ENCODE assay signal across 11 mouse cellular contexts in genomic region chr9:78345235-78345634, GRCm38 (mm10). TPM values are rescaled to one million over a fixed set of nuclear protein-coding genes. Genes with fewer than 3 reads are reported as not detected.
DNase-seq lines count a peak whose midpoint lies in the region; ATAC-seq and TF ChIP-seq lines count a peak whose summit lies in the region.
"Not testable (repeated sequence)": the region's sequence is repeated elsewhere in the genome, so short reads cannot be mapped to it uniquely, and the experiment has no call there.
"Had no signal": no experiment of that assay in that cellular context is flagged by ENCODE, and none has a peak within 500 bp of the region (broad histone marks: within the 10 kb centered on the region; RNA-seq: fewer than 3 reads in every experiment).

No protein-coding gene starts in this region.

- 36% methylated on average over 4 of the region's 4 CpGs for WGBS in limb, embryonic 13.5 days
- WGBS in lung, embryonic 14.5 days = 41% methylated on average over 3 of the region's 4 CpGs
- 35% methylated on average over 3 of the region's 4 CpGs for WGBS in lung, embryonic 16.5 days

- not testable (repeated sequence) for H3K27me3 ChIP-seq in limb, embryonic 13.5 days; lung, embryonic 14.5 days (ENCODE audit: insufficient read depth, low read length); lung, embryonic 16.5 days (ENCODE audit: control insufficient read depth, insufficient read depth, low read depth, low read length)

- not testable (repeated sequence) for H3K27ac ChIP-seq in limb, embryonic 13.5 days; lung, embryonic 14.5 days (ENCODE audit: low read depth); lung, embryonic 16.5 days (ENCODE audit: low read length)

- peak; percentile 11; the same call in 1 of the 2 replicates for ATAC-seq in limb, embryonic 13.5 days (ENCODE audit: low FRiP score, low read depth)
- ATAC-seq in lung, embryonic 14.5 days (ENCODE audit: insufficient read depth) = peak; percentile 54; the same call in 1 of the 2 replicates
- peak; percentile 59; the same call in 1 of the 2 replicates for ATAC-seq in lung, embryonic 16.5 days (ENCODE audit: low read depth)

- not testable (repeated sequence) for TF ChIP-seq CTCF in lung, embryonic 14.5 days (IDR thresholded peaks at IDR 0.05; ENCODE audit: low read depth)

- not testable (repeated sequence) for H3K36me3 ChIP-seq in limb, embryonic 13.5 days; lung, embryonic 14.5 days (ENCODE audit: insufficient read depth); lung, embryonic 16.5 days (ENCODE audit: control insufficient read depth, insufficient read depth, low read length)

- H3K9me3 ChIP-seq in limb, embryonic 13.5 days; lung, embryonic 14.5 days (ENCODE audit: low read depth, low read length); lung, embryonic 16.5 days (ENCODE audit: control insufficient read depth, low read length): not testable (repeated sequence)

- not testable (repeated sequence) for H3K4me2 ChIP-seq in limb, embryonic 13.5 days (replicated peaks); lung, embryonic 14.5 days; lung, embryonic 16.5 days (ENCODE audit: low read depth, low read length)

- peak; percentile 69 for DNase-seq in heart, adult 11 months
- DNase-seq in lung, embryonic 14.5 days = not testable (repeated sequence)

- not testable (repeated sequence) for H3K4me3 ChIP-seq in limb, embryonic 13.5 days; lung, embryonic 14.5 days (ENCODE audit: low read depth, low read length); lung, embryonic 16.5 days (ENCODE audit: low read length)

- not testable (repeated sequence) for H3K4me1 ChIP-seq in limb, embryonic 13.5 days; lung, embryonic 14.5 days (ENCODE audit: insufficient read depth); lung, embryonic 16.5 days (replicated peaks; ENCODE audit: control insufficient read depth, insufficient read depth, low read length)

- not testable (repeated sequence) for H3K9ac ChIP-seq in limb, embryonic 13.5 days; lung, embryonic 14.5 days; lung, embryonic 16.5 days (ENCODE audit: low read length)

RNA-seq across cellular contexts. Expression of gene Gsta2, which starts 10.4 kb away (rescaled TPM):
- polyA plus RNA-seq in limb, embryonic 13.5 days (2015; fragmentation: Nextera tagmentation; extraction: Ambion mirVana) = 0.46 and 0.55 TPM in 2 replicates
- 0.21 TPM in 1 of 2 replicates, not detected in the other for polyA plus RNA-seq in lung, embryonic 14.5 days (2014; fragmentation: Nextera tagmentation; extraction: Ambion mirVana)
- 0.33 TPM in 1 of 2 replicates, not detected in the other for polyA plus RNA-seq in lung, embryonic 16.5 days (2015; fragmentation: Nextera tagmentation; extraction: Ambion mirVana)
- polyA plus RNA-seq: activated CD4-positive, CD25-positive, alpha-beta regulatory T cell, adult 4 months; adrenal gland, adult 2 months; brain, embryonic 14.5 days; CD4-positive, CD25-positive, alpha-beta regulatory T cell, adult 4 months; G1E had no signal

RNA-seq across cellular contexts. Expression of gene Omt2b, which starts 17.8 kb away (rescaled TPM):
- not detected in 2 replicates for polyA plus RNA-seq in limb, embryonic 13.5 days (2015; fragmentation: Nextera tagmentation; extraction: Ambion mirVana)
- polyA plus RNA-seq in lung, embryonic 14.5 days (2014; fragmentation: Nextera tagmentation; extraction: Ambion mirVana) = not detected in 2 replicates
- polyA plus RNA-seq in lung, embryonic 16.5 days (2015; fragmentation: Nextera tagmentation; extraction: Ambion mirVana) = not detected in 2 replicates
- polyA plus RNA-seq: activated CD4-positive, CD25-positive, alpha-beta regulatory T cell, adult 4 months; adrenal gland, adult 2 months; brain, embryonic 14.5 days; C2C12; CD4-positive, CD25-positive, alpha-beta regulatory T cell, adult 4 months; Patski had no signal

RNA-seq across cellular contexts. Expression of gene Dppa5a, which starts 22.7 kb away (rescaled TPM):
- polyA plus RNA-seq in limb, embryonic 13.5 days (2015; fragmentation: Nextera tagmentation; extraction: Ambion mirVana) = 0.33 and 0.50 TPM in 2 replicates
- not detected in 2 replicates for polyA plus RNA-seq in lung, embryonic 14.5 days (2014; fragmentation: Nextera tagmentation; extraction: Ambion mirVana)
- 0.44 TPM in 1 of 2 replicates, not detected in the other for polyA plus RNA-seq in lung, embryonic 16.5 days (2015; fragmentation: Nextera tagmentation; extraction: Ambion mirVana)
- polyA plus RNA-seq: activated CD4-positive, CD25-positive, alpha-beta regulatory T cell, adult 4 months; adrenal gland, adult 2 months; CD4-positive, CD25-positive, alpha-beta regulatory T cell, adult 4 months; G1E; Patski had no signal

RNA-seq across cellular contexts. Expression of gene Omt2a, which starts 30.6 kb away (rescaled TPM):
- polyA plus RNA-seq in limb, embryonic 13.5 days (2015; fragmentation: Nextera tagmentation; extraction: Ambion mirVana) = not detected in 2 replicates
- not detected in 2 replicates for polyA plus RNA-seq in lung, embryonic 14.5 days (2014; fragmentation: Nextera tagmentation; extraction: Ambion mirVana)
- polyA plus RNA-seq in lung, embryonic 16.5 days (2015; fragmentation: Nextera tagmentation; extraction: Ambion mirVana) = not detected in 2 replicates
- polyA plus RNA-seq: activated CD4-positive, CD25-positive, alpha-beta regulatory T cell, adult 4 months; adrenal gland, adult 2 months; brain, embryonic 14.5 days; C2C12; CD4-positive, CD25-positive, alpha-beta regulatory T cell, adult 4 months; G1E; Patski had no signal

RNA-seq across cellular contexts. Expression of gene Ooep, which starts 33.3 kb away (rescaled TPM):
- polyA plus RNA-seq in limb, embryonic 13.5 days (2015; fragmentation: Nextera tagmentation; extraction: Ambion mirVana) = 3.8 TPM in 2 replicates
- polyA plus RNA-seq in lung, embryonic 14.5 days (2014; fragmentation: Nextera tagmentation; extraction: Ambion mirVana) = 1.7 and 2.9 TPM in 2 replicates
- polyA plus RNA-seq in lung, embryonic 16.5 days (2015; fragmentation: Nextera tagmentation; extraction: Ambion mirVana) = 2.8 and 3.1 TPM in 2 replicates
- polyA plus RNA-seq: adrenal gland, adult 2 months; CD4-positive, CD25-positive, alpha-beta regulatory T cell, adult 4 months; G1E; Patski had no signal
